Mouse (Mus musculus): ENCODE results near the gene Npas2. TPM values are rescaled to one million over a fixed set of nuclear protein-coding genes. Genes with fewer than 3 reads are reported as not detected.

The Npas2 gene
- polyA plus RNA-seq, 1 experiment from 2014 or later: 0.53 TPM

GRCm38 (mm10) chr1:39398284-39398683 lies 204.8 kb downstream of the Npas2 start:
- Histone ChIP-seq H3K9me3 (peaks cover 4% of the 10 kb centered on the region; the same call in 1 of the 2 replicates), H3K4me3 (no peak overlapping the region), H3K27me3 (replicated peaks) (no peaks in the 10 kb centered on the region), H3K4me2 (no peak overlapping the region), H3K27ac (replicated peaks) (no peak overlapping the region), H3K4me1 (peaks cover 6% of the 10 kb centered on the region; the same call in 1 of the 2 replicates), H3K9ac (no peak overlapping the region), H3K36me3 (peaks cover 40% of the 10 kb centered on the region)
- ATAC-seq (ENCODE audit: extremely low read depth, insufficient number of reproducible peaks, low FRiP score, low TSS enrichment): no peak
- WGBS: 75% methylated on average over 6 of the region's 6 CpGs

GRCm38 (mm10) chr1:39399228-39399627 lies 205.7 kb downstream of the Npas2 start:
- Histone ChIP-seq H3K9me3 (peaks cover 4% of the 10 kb centered on the region; the same call in 1 of the 2 replicates), H3K27me3 (replicated peaks) (no peaks in the 10 kb centered on the region), H3K27ac (replicated peaks) (no peak overlapping the region), H3K36me3 (peaks cover 42% of the 10 kb centered on the region), H3K9ac (no peak overlapping the region), H3K4me1 (peaks cover 6% of the 10 kb centered on the region; the same call in 1 of the 2 replicates), H3K4me2 (no peak overlapping the region), H3K4me3 (no peak overlapping the region)
- no peak for ATAC-seq (ENCODE audit: extremely low read depth, insufficient number of reproducible peaks, low FRiP score, low TSS enrichment)
- 70% methylated on average over 4 of the region's 4 CpGs for WGBS

DNA sequence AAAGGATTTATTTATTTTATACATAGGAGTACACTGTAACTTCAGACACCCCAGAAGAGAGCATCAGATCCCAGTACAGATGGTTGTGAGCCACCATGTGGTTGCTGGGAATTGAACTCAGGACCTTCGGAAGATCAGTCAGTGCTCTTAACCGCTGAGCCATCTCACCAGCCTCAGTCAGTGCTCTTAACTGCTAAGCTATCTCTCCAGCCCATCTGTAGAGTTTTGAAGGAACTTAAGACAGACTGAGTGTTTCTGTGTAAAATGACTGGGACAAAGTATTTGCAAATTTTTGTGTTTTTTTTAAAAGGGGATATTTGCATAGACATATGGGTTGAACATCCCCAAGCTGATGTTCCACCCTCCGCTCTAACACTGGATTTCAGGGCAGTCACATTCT lies 206.6 kb downstream of the Npas2 start:
- peaks cover 44% of the 10 kb centered on the region for H3K36me3 ChIP-seq
- WGBS: 86% methylated on average over 3 of the region's 3 CpGs
- no peak overlapping the region for H3K9ac ChIP-seq
- H3K27ac ChIP-seq (replicated peaks): no peak overlapping the region
- ATAC-seq (ENCODE audit: extremely low read depth, insufficient number of reproducible peaks, low FRiP score, low TSS enrichment): no peak
- H3K4me1 ChIP-seq: peaks cover 6% of the 10 kb centered on the region; the same call in 1 of the 2 replicates
- no peak overlapping the region for H3K4me2 ChIP-seq
- peaks cover 4% of the 10 kb centered on the region; the same call in 1 of the 2 replicates for H3K9me3 ChIP-seq
- H3K27me3 ChIP-seq (replicated peaks): no peaks in the 10 kb centered on the region
- no peak overlapping the region for H3K4me3 ChIP-seq

DNA sequence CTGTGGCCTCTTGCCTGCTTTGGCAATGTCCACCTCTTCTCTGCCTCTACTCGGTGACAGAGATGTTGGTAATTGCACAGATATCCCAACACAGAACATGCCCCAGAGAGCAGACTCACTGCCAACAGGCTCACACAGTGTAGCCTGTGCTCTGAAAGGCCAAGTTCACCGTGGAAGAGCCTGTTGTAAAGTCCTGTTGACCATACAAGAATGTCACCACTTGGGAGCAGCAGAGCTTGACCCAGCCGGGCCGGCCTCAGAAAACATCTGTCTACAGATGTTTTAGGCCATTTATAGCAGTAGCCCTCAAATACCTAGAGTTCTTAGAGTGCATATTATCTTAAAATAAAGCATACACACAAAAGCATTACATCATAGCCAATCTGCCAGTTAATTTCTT lies 213.6 kb downstream of the Npas2 start:
- H3K36me3 ChIP-seq: peaks cover 20% of the 10 kb centered on the region
- no peaks in the 10 kb centered on the region for H3K27me3 ChIP-seq (replicated peaks)
- H3K4me2 ChIP-seq: no peak overlapping the region
- no peaks in the 10 kb centered on the region for H3K9me3 ChIP-seq
- 55% methylated on average over 4 of the region's 4 CpGs for WGBS
- H3K27ac ChIP-seq (replicated peaks): no peak overlapping the region
- H3K4me1 ChIP-seq: peaks cover 9% of the 10 kb centered on the region; the same call in 1 of the 2 replicates
- no peak overlapping the region for H3K4me3 ChIP-seq
- no peak for ATAC-seq (ENCODE audit: extremely low read depth, insufficient number of reproducible peaks, low FRiP score, low TSS enrichment)
- no peak overlapping the region for H3K9ac ChIP-seq

DNA sequence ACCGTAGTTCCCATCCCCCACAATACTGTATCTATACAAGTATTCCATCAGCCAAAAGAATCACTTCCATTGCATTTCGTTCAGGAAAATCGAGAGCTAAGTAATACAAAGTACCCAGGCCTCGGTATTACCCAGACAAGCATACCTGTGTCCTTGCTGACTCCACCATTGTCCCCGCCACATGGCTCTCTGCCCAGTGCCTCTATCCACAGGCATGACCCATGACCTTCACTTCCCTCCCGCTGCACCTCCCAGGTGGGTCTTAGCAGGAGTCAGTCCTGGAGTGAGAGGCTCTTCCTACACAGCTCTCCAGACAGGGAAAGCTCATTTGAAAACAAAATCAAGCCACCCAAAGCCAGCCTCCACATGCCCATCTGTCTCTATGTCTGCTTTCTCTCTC lies 214.6 kb downstream of the Npas2 start:
- no peak for ATAC-seq (ENCODE audit: extremely low read depth, insufficient number of reproducible peaks, low FRiP score, low TSS enrichment)
- 83% methylated on average over 6 of the region's 6 CpGs for WGBS

DNA sequence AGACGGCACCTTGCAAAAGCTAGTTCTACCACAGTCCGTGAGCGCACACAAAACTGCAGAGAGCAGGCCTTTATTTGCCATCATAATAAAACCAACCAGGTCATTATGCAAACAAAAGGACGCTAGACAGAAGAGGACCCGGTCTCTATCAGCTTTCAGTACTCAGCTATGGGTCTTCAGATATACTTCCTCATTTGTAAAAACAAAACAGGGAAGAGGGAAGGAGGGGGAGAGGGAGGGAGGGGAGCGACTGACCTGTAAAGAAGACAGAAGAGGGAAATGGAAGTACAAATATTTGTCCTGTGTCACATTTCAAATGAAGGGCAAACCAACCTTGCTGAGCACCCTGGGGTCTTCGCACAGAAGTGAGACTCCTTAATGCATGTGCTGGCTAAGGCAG lies 215.1 kb downstream of the Npas2 start:
- H3K9ac ChIP-seq: no peak overlapping the region
- H3K9me3 ChIP-seq: no peaks in the 10 kb centered on the region
- no peak overlapping the region for H3K4me2 ChIP-seq
- no peak for ATAC-seq (ENCODE audit: extremely low read depth, insufficient number of reproducible peaks, low FRiP score, low TSS enrichment)
- peaks cover 9% of the 10 kb centered on the region; the same call in 1 of the 2 replicates for H3K4me1 ChIP-seq
- no peak overlapping the region for H3K27ac ChIP-seq (replicated peaks)
- no peaks in the 10 kb centered on the region for H3K27me3 ChIP-seq (replicated peaks)
- peaks cover 8% of the 10 kb centered on the region; the same call in 1 of the 2 replicates for H3K36me3 ChIP-seq
- 69% methylated on average over 7 of the region's 7 CpGs for WGBS
- no peak overlapping the region for H3K4me3 ChIP-seq

More for the DNA sequence above, 214.6 kb downstream of the Npas2 start:
- Histone ChIP-seq H3K4me2 (no peak overlapping the region), H3K4me1 (peaks cover 9% of the 10 kb centered on the region; the same call in 1 of the 2 replicates), H3K27me3 (replicated peaks) (no peaks in the 10 kb centered on the region), H3K4me3 (no peak overlapping the region), H3K36me3 (peaks cover 11% of the 10 kb centered on the region; the same call in 1 of the 2 replicates), H3K9me3 (no peaks in the 10 kb centered on the region), H3K9ac (no peak overlapping the region), H3K27ac (replicated peaks) (no peak overlapping the region)

- Histone ChIP-seq H3K9ac (no peak overlapping the region), H3K36me3 (0 out of 2 replicates have a peak, but pooled peaks cover 4% of the 10 kb centered on the region), H3K4me3 (no peak overlapping the region), H3K9me3 (peaks cover 4% of the 10 kb centered on the region; the same call in 1 of the 2 replicates), H3K27me3 (replicated peaks) (no peaks in the 10 kb centered on the region), H3K27ac (replicated peaks) (peak overlapping the region; percentile 4; the same call in 1 of the 2 replicates), H3K4me1 (peaks cover 9% of the 10 kb centered on the region; the same call in 1 of the 2 replicates), H3K4me2 (no peak overlapping the region)
- no peak for ATAC-seq (ENCODE audit: extremely low read depth, insufficient number of reproducible peaks, low FRiP score, low TSS enrichment)
- 81% methylated on average over 19 of the region's 19 CpGs for WGBS
Observed at GRCm38 (mm10) chr1:39410085-39410821, 216.7 kb downstream of the Npas2 start.

Small RNA genes lying within 50 kb of the gene (microRNA-seq; reads per million reads assigned to microRNA genes)
- gene Mir6349: not detected

Other genes with a start within 250 kb of the Npas2 start
- 126 and 144 TPM in 2 replicates for gene Pdcl3, start 208.1 kb upstream of the Npas2 start, polyA plus RNA-seq (2015; fragmentation: Nextera tagmentation; extraction: Ambion mirVana)
- gene Rpl31, start 174.1 kb downstream of the Npas2 start, polyA plus RNA-seq (2015; fragmentation: Nextera tagmentation; extraction: Ambion mirVana): 358 and 371 TPM in 2 replicates

All from heart, embryonic 13.5 days (tissue).